In the genomic region with DNA sequence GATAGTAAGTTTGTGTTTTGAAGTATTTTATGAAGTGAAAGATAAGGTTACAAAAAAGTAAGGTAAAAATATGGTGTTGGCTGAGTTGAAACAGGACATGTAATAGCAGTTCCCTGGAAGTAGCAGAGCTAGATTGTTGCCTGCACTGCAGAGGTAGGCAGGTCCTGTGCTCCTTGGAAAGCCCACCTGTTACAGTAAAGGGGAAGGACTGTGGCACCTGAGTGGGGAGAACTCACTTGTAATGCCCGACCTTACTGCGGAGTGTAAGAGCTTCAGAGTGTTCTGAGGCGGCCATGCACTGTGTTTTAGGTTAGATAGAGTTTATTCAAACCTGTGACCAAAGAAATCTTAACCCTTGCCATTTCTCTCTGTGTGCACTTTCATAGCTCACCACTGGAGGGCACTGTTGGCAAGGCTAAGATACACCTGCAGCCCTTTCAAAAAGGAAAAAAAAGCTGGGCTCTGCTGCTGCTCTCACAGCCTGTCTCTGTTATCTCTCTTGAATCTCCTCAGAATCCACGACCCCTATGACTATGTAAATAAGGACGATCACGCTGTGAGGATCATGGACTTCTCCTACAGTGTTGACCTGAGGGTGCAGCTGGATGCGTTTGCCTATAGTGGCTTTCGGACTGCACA, we compare ENCODE assay signal across 9 mouse cellular contexts. TPM values are rescaled to one million over a fixed set of nuclear protein-coding genes. Genes with fewer than 3 reads are reported as not detected.
DNase-seq lines count a peak whose midpoint lies in the region; ATAC-seq and TF ChIP-seq lines count a peak whose summit lies in the region.
"Had no signal": no experiment of that assay in that cellular context is flagged by ENCODE, and none has a peak within 500 bp of the region (broad histone marks: within the 10 kb centered on the region; RNA-seq: fewer than 3 reads in every experiment).

No protein-coding gene starts in this region.

- ATAC-seq in forebrain, embryonic 12.5 days (ENCODE audit: low FRiP score) = peak; percentile 76; the same call in 1 of the 2 replicates
- peak; percentile 43; the same call in 1 of the 2 replicates for ATAC-seq in hindbrain, embryonic 12.5 days (ENCODE audit: low FRiP score)

- peak; percentile 95 for TF ChIP-seq RAD21 in MEL (IDR thresholded peaks at IDR 0.05; ENCODE audit: low read depth, low read length)

- H3K79me2 ChIP-seq in MEL (ENCODE audit: control insufficient read depth, insufficient read depth, low read length, poor library complexity) = no peaks in the 10 kb centered on the region

- 45% methylated on average over 8 of the region's 8 CpGs for WGBS in forebrain, embryonic 12.5 days
- WGBS in hindbrain, embryonic 12.5 days = 52% methylated on average over 8 of the region's 8 CpGs

- no peak for TF ChIP-seq POLR2A in MEL (IDR thresholded peaks at IDR 0.05; ENCODE audit: control insufficient read depth in 1 of 2, insufficient read depth in 1 of 2, low read depth in 1 of 2, low read length in 2 of 2, poor library complexity in 1 of 2)

- no peak overlapping the region for H3K4me2 ChIP-seq in forebrain, embryonic 12.5 days
- no peak overlapping the region for H3K4me2 ChIP-seq in hindbrain, embryonic 12.5 days (replicated peaks)
- H3K4me2 ChIP-seq: limb, embryonic 13.5 days had no signal

- no peaks in the 10 kb centered on the region for H3K4me1 ChIP-seq in MEL (ENCODE audit: control insufficient read depth in 1 of 2, insufficient read depth in 2 of 2, low read length in 2 of 2)
- no peaks in the 10 kb centered on the region for H3K4me1 ChIP-seq in forebrain, embryonic 12.5 days
- H3K4me1 ChIP-seq in hindbrain, embryonic 12.5 days = no peaks in the 10 kb centered on the region
- H3K4me1 ChIP-seq: limb, embryonic 13.5 days had no signal

- no peak overlapping the region for H3K4me3 ChIP-seq in MEL (ENCODE audit: control insufficient read depth in 1 of 2, insufficient read depth in 1 of 2, low read depth in 2 of 2, low read length in 2 of 2)
- no peak overlapping the region for H3K4me3 ChIP-seq in forebrain, embryonic 12.5 days (replicated peaks)
- H3K4me3 ChIP-seq in hindbrain, embryonic 12.5 days = no peak overlapping the region
- H3K4me3 ChIP-seq: limb, embryonic 13.5 days had no signal

- no peaks in the 10 kb centered on the region for H3K9me3 ChIP-seq in MEL (replicated peaks; ENCODE audit: insufficient read depth, low read length)
- H3K9me3 ChIP-seq in forebrain, embryonic 12.5 days = no peaks in the 10 kb centered on the region
- no peaks in the 10 kb centered on the region for H3K9me3 ChIP-seq in hindbrain, embryonic 12.5 days (replicated peaks)
- H3K9me3 ChIP-seq: limb, embryonic 13.5 days had no signal

- TF ChIP-seq CTCF in MEL (IDR thresholded peaks at IDR 0.05 in 2 of 3, conservative IDR thresholded peaks at IDR 0.05 in 1 of 3; ENCODE audit: control insufficient read depth in 1 of 3, insufficient read depth in 1 of 3, low read depth in 2 of 3, low read length in 3 of 3, poor library complexity in 1 of 3, severe bottlenecking in 1 of 3) = peak; percentile 76 to 91 (median 85)

- H3K27ac ChIP-seq in MEL (ENCODE audit: control insufficient read depth, low read depth, low read length) = no peak overlapping the region
- no peak overlapping the region for H3K27ac ChIP-seq in forebrain, embryonic 12.5 days
- no peak overlapping the region for H3K27ac ChIP-seq in hindbrain, embryonic 12.5 days
- H3K27ac ChIP-seq: limb, embryonic 13.5 days had no signal

- H3K27me3 ChIP-seq in MEL (ENCODE audit: control insufficient read depth in 1 of 2, insufficient read depth in 2 of 2, low read length in 2 of 2) = no peaks in the 10 kb centered on the region
- no peaks in the 10 kb centered on the region for H3K27me3 ChIP-seq in forebrain, embryonic 12.5 days
- no peaks in the 10 kb centered on the region for H3K27me3 ChIP-seq in hindbrain, embryonic 12.5 days
- H3K27me3 ChIP-seq: limb, embryonic 13.5 days had no signal

- peaks cover 0 to 37% of the 10 kb centered on the region in 2 experiments; a peak in 2 of 4 replicates for H3K36me3 ChIP-seq in MEL (ENCODE audit: control insufficient read depth in 1 of 2, insufficient read depth in 2 of 2, low read length in 2 of 2)
- H3K36me3 ChIP-seq in forebrain, embryonic 12.5 days (replicated peaks) = peaks cover 91% of the 10 kb centered on the region
- H3K36me3 ChIP-seq in hindbrain, embryonic 12.5 days = peaks cover 66% of the 10 kb centered on the region

- no peak overlapping the region for H3K9ac ChIP-seq in MEL (ENCODE audit: control insufficient read depth, low read depth, low read length, poor library complexity, severe bottlenecking)
- no peak overlapping the region for H3K9ac ChIP-seq in forebrain, embryonic 12.5 days
- H3K9ac ChIP-seq in hindbrain, embryonic 12.5 days = no peak overlapping the region
- H3K9ac ChIP-seq: limb, embryonic 13.5 days had no signal

- TF ChIP-seq EP300 in MEL (IDR thresholded peaks at IDR 0.05; ENCODE audit: low read depth in 1 of 2, low read length in 2 of 2) = no peak

- DNase-seq in MEL (ENCODE audit: low read depth, low spot score) = peak; percentile 76
- peak; percentile 76 for DNase-seq in c-Kit-positive CD71-negative TER-119-negative erythroid progenitor cells, embryonic 14.5 days (ENCODE audit: low read depth)
- peak; percentile 50 for DNase-seq in layer of hippocampus, adult 9-10 months (ENCODE audit: low spot score)
- DNase-seq in lung, postnatal 10 days = peak; percentile 78
- DNase-seq in retina, postnatal 1 day = peak; percentile 78
- peak; percentile 87 for DNase-seq in thymus, postnatal 4 days

TF ChIP-seq in MEL, 35 proteins besides CTCF, POLR2A, EP300 and RAD21:
- TF ChIP-seq SIN3A (IDR thresholded peaks at IDR 0.05; ENCODE audit: low read length) = peak; percentile 75
- no peak for TF ChIP-seq ZMIZ1 (IDR thresholded peaks at IDR 0.05; ENCODE audit: low read depth, low read length)
- peak; percentile 93 for TF ChIP-seq SMC3 (IDR thresholded peaks at IDR 0.05; ENCODE audit: low read depth, low read length)
- TF ChIP-seq MYC (IDR thresholded peaks at IDR 0.05; ENCODE audit: low read depth, low read length) = peak; percentile 53; the same call in 1 of the 2 replicates
- TF ChIP-seq CHD2 (IDR thresholded peaks at IDR 0.05; ENCODE audit: low read length) = no peak
- TF ChIP-seq MXI1 (IDR thresholded peaks at IDR 0.05; ENCODE audit: low read depth, low read length) = no peak
- no peak for TF ChIP-seq ETS1 (IDR thresholded peaks at IDR 0.05; ENCODE audit: low read depth, low read length)
- no peak for TF ChIP-seq USF2 (IDR thresholded peaks at IDR 0.05; ENCODE audit: borderline replicate concordance in 1 of 2, insufficient read depth in 1 of 2, low read depth in 1 of 2, low read length in 2 of 2)
- no peak for TF ChIP-seq KAT2A (conservative IDR thresholded peaks at IDR 0.05; ENCODE audit: low read depth, low read length)
- TF ChIP-seq JUND (IDR thresholded peaks at IDR 0.05; ENCODE audit: low read depth, low read length) = peak; percentile 18; the same call in 1 of the 2 replicates
- 0 out of 2 replicates have a peak, but pooled peaks have one; percentile 20 for TF ChIP-seq TCF12 (IDR thresholded peaks at IDR 0.05; ENCODE audit: low read depth, low read length)
- TF ChIP-seq BHLHE40 (IDR thresholded peaks at IDR 0.05; ENCODE audit: borderline replicate concordance, low read depth, low read length) = peak; percentile 17; the same call in 1 of the 2 replicates
- peak; percentile 92 for TF ChIP-seq ZC3H11A (IDR thresholded peaks at IDR 0.05; ENCODE audit: low read depth, low read length)
- peak; percentile 77 for TF ChIP-seq MAZ (IDR thresholded peaks at IDR 0.05; ENCODE audit: low read depth, low read length)
- TF ChIP-seq USF1 (IDR thresholded peaks at IDR 0.05; ENCODE audit: low read depth, low read length) = no peak
- peak; percentile 95 for TF ChIP-seq ZNF384 (IDR thresholded peaks at IDR 0.05; ENCODE audit: low read depth, low read length)
- TF ChIP-seq CHD1 (IDR thresholded peaks at IDR 0.05; ENCODE audit: low read depth, low read length) = no peak
- TF ChIP-seq UBTF (IDR thresholded peaks at IDR 0.05; ENCODE audit: borderline replicate concordance, insufficient read depth, low read depth, low read length) = no peak
- 0 out of 2 replicates have a peak, but pooled peaks have one; percentile 5 for TF ChIP-seq GATA1 (IDR thresholded peaks at IDR 0.05; ENCODE audit: low read depth, low read length)
- TF ChIP-seq E2F4 (IDR thresholded peaks at IDR 0.05; ENCODE audit: borderline replicate concordance, low read depth, low read length) = no peak
- no peak for TF ChIP-seq ZKSCAN1 (IDR thresholded peaks at IDR 0.05; ENCODE audit: low read depth, low read length)
- 0 out of 2 replicates have a peak, but pooled peaks have one; percentile 35 for TF ChIP-seq GABPA (IDR thresholded peaks at IDR 0.05; ENCODE audit: low read depth, low read length)
- no peak for TF ChIP-seq POLR2AphosphoS5 (IDR thresholded peaks at IDR 0.05; ENCODE audit: borderline replicate concordance, low read depth, low read length)
- TF ChIP-seq NRF1 (IDR thresholded peaks at IDR 0.05; ENCODE audit: insufficient read depth, low read depth, low read length, poor library complexity, severe bottlenecking) = no peak
- peak; percentile 15; the same call in 1 of the 2 replicates for TF ChIP-seq TBP (IDR thresholded peaks at IDR 0.05; ENCODE audit: low read depth, low read length)
- TF ChIP-seq MYB (IDR thresholded peaks at IDR 0.05; ENCODE audit: low read depth, low read length) = no peak

RNA-seq across cellular contexts. Expression of a gene that starts 25.1 kb away (rescaled TPM):
- 14.2 and 25.4 TPM in 2 replicates for total RNA-seq in MEL (2012; rRNA removed)
- 10 to 100 TPM in 1 of 2 experiments, not detected in 1; 25.9 TPM for polyA plus RNA-seq in MEL (2012; ENCODE audit: insufficient read depth in 1 of 2, insufficient read length in 2 of 2, low read depth in 1 of 2, low replicate concordance in 2 of 2, missing spikeins in 1 of 2)
- 4.4 and 6.5 TPM in 2 replicates for polyA plus RNA-seq in forebrain, embryonic 12.5 days (2016; fragmentation: Nextera tagmentation; extraction: Ambion mirVana)
- polyA plus RNA-seq in hindbrain, embryonic 12.5 days (2016; fragmentation: Nextera tagmentation; extraction: Ambion mirVana) = 6.2 and 6.8 TPM in 2 replicates

RNA-seq across cellular contexts. Expression of a gene that starts 40.0 kb away (rescaled TPM):
- 87.5 and 118 TPM in 2 replicates for total RNA-seq in MEL (2012; rRNA removed)
- polyA plus RNA-seq in MEL (2012; ENCODE audit: insufficient read depth in 1 of 2, insufficient read length in 2 of 2, low read depth in 1 of 2, low replicate concordance in 2 of 2, missing spikeins in 1 of 2) = 100 to 1,000 TPM in 1 of 2 experiments, not detected in 1; 120 TPM
- 112 and 126 TPM in 2 replicates for polyA plus RNA-seq in forebrain, embryonic 12.5 days (2016; fragmentation: Nextera tagmentation; extraction: Ambion mirVana)
- 63.2 and 65.8 TPM in 2 replicates for polyA plus RNA-seq in hindbrain, embryonic 12.5 days (2016; fragmentation: Nextera tagmentation; extraction: Ambion mirVana)
